Mouse (Mus musculus) bone marrow, adult 2 months (tissue): ENCODE data around the gene Adamtsl5. TPM values are rescaled to one million over a fixed set of nuclear protein-coding genes. Genes with fewer than 3 reads are reported as not detected.

Experiments used
- H3K27ac ChIP-seq: fragments of 200-500 bp; 2 replicates; pipeline ENCODE4 v1.5.1; 2012; ENCODE audit warnings: low read depth, mild to moderate bottlenecking, control low read depth, inconsistent platforms, low read length; ENCODE audit not compliant: control insufficient read depth, poor library complexity, insufficient read depth
- H3K4me1 ChIP-seq: fragments of 200-500 bp; 2 replicates; pipeline ENCODE4 v1.6.1; 2011; ENCODE audit warnings: low read length; ENCODE audit not compliant: control insufficient read depth, insufficient read depth
- H3K4me3 ChIP-seq: fragments of 200-500 bp; replicated peaks from 2 replicates; pipeline ENCODE3; 2011; ENCODE audit warnings: mild to moderate bottlenecking, low read depth, low read length, control low read depth; ENCODE audit not compliant: control insufficient read depth
- CTCF ChIP-seq: fragments of 200-500 bp; IDR thresholded peaks from 2 replicates; pipeline ENCODE4 v1.5.1; 2011; ENCODE audit warnings: low read length, control low read depth; ENCODE audit not compliant: control insufficient read depth, insufficient read depth
- POLR2A ChIP-seq: fragments of 200-500 bp; IDR thresholded peaks from 2 replicates; pipeline ENCODE4 v1.6.1; 2011; ENCODE audit warnings: low read depth, mild to moderate bottlenecking, control low read depth, low read length, borderline replicate concordance; ENCODE audit not compliant: control insufficient read depth
- WGBS: fragments of 180-500 bp; shearing (Covaris S2); methylation state at CpG from one replicate; pipeline ENCODE4 v1.1.7; 2018; 5-methylcytosine and 5-hydroxymethylcytosine counted together
- polyA plus RNA-seq: library from polyadenylated mRNA; stranded (reverse); fragments of >200 nt; gene quantifications from 2 replicates; pipeline ENCODE4 v1.2.4, GENCODE M21; 2011; ENCODE audit warnings: low replicate concordance; ENCODE audit not compliant: missing spikeins, insufficient read depth, insufficient read length

Adamtsl5 gene
- polyA plus RNA-seq, 1 experiment: 8.6 TPM

GRCm38 (mm10) chr10:80315315-80315714 lies 32.9 kb downstream of the Adamtsl5 start:
- TF ChIP-seq POLR2A: no peak
- no peak for TF ChIP-seq CTCF
- Histone ChIP-seq H3K4me1 (peaks cover 4% of the 10 kb centered on the region), H3K27ac (no peak overlapping the region), H3K4me3 (no peak overlapping the region)
- WGBS: 56% methylated on average over 27 of the region's 27 CpGs

- peaks cover 4% of the 10 kb centered on the region for H3K4me1 ChIP-seq
- WGBS: 65% methylated on average over 16 of the region's 16 CpGs
- no peak for TF ChIP-seq POLR2A
Observed at GRCm38 (mm10) chr10:80314494-80315001, 33.7 kb downstream of the Adamtsl5 start.

GRCm38 (mm10) chr10:80313627-80314201 lies 34.5 kb downstream of the Adamtsl5 start:
- TF ChIP-seq POLR2A: no peak
- no peak for TF ChIP-seq CTCF
- 6% methylated on average over 20 of the region's 20 CpGs for WGBS
- Histone ChIP-seq H3K4me3 (no peak overlapping the region), H3K27ac (peak overlapping the region; percentile 34; the same call in 1 of the 2 replicates), H3K4me1 (peaks cover 2% of the 10 kb centered on the region)

More at GRCm38 (mm10) chr10:80314494-80315001, 33.7 kb downstream of the Adamtsl5 start:
- Histone ChIP-seq H3K4me3 (no peak overlapping the region), H3K27ac (no peak overlapping the region)

GRCm38 (mm10) chr10:80312586-80313504 lies 35.4 kb downstream of the Adamtsl5 start:
- Histone ChIP-seq H3K4me3 (no peak overlapping the region), H3K27ac (peak overlapping the region; percentile 34; the same call in 1 of the 2 replicates), H3K4me1 (peaks cover 2% of the 10 kb centered on the region)
- no peak for TF ChIP-seq POLR2A
- no peak for TF ChIP-seq CTCF
- 79% methylated on average over 54 of the region's 54 CpGs for WGBS

GRCm38 (mm10) chr10:80311560-80311959 lies 36.7 kb downstream of the Adamtsl5 start:
- 83% methylated on average over 16 of the region's 16 CpGs for WGBS
- Histone ChIP-seq H3K4me1 (no peaks in the 10 kb centered on the region), H3K27ac (no peak overlapping the region), H3K4me3 (no peak overlapping the region)
- TF ChIP-seq POLR2A: no peak
- TF ChIP-seq CTCF: no peak

- TF ChIP-seq POLR2A (no peak), CTCF (no peak)
- under 1% methylated on average over 25 of the region's 25 CpGs for WGBS
- Histone ChIP-seq H3K27ac (no peak overlapping the region; the same call in 1 of the 2 replicates), H3K4me3 (no peak overlapping the region), H3K4me1 (no peaks in the 10 kb centered on the region)
Observed at GRCm38 (mm10) chr10:80304862-80305261, 43.4 kb downstream of the Adamtsl5 start.

- WGBS: under 1% methylated on average over 12 of the region's 12 CpGs
- TF ChIP-seq CTCF: no peak
- TF ChIP-seq POLR2A: no peak
- Histone ChIP-seq H3K4me3 (no peak overlapping the region), H3K27ac (no peak overlapping the region), H3K4me1 (no peaks in the 10 kb centered on the region)
Observed at GRCm38 (mm10) chr10:80304458-80304857, 43.8 kb downstream of the Adamtsl5 start.

- H3K4me1 ChIP-seq: no peaks in the 10 kb centered on the region
Observed at GRCm38 (mm10) chr10:80302471-80302881, 45.7 kb downstream of the Adamtsl5 start.

More at GRCm38 (mm10) chr10:80302471-80302881, 45.7 kb downstream of the Adamtsl5 start:
- 62% methylated on average over 9 of the region's 9 CpGs for WGBS
- no peak for TF ChIP-seq CTCF
- H3K4me3 ChIP-seq: no peak overlapping the region
- H3K27ac ChIP-seq: no peak overlapping the region
